Mouse (Mus musculus) heart, adult 2 months (tissue): Measurements from ENCODE around the gene Slc37a2. TPM values are rescaled to one million over a fixed set of nuclear protein-coding genes. Genes with fewer than 3 reads are reported as not detected.

ENCODE experiments used
- DNase-seq, 2 experiments: peaks; one replicate each; pipeline ENCODE4 v3.0.0; 2021
- H3K27ac ChIP-seq: fragments of 200-600 bp; 2 replicates; pipeline ENCODE4 v1.8.1; 2022
- H3K27me3 ChIP-seq: fragments of 200-500 bp; 2 replicates; pipeline ENCODE4 v1.6.1; 2012; ENCODE audit warnings: mild to moderate bottlenecking, low read length, inconsistent platforms, mixed read lengths; ENCODE audit not compliant: control insufficient read depth, insufficient read depth
- H3K36me3 ChIP-seq: fragments of 200-500 bp; 2 replicates; pipeline ENCODE4 v1.6.1; 2012; ENCODE audit warnings: low read length, inconsistent platforms; ENCODE audit not compliant: control insufficient read depth, insufficient read depth
- H3K4me1 ChIP-seq: fragments of 200-500 bp; 2 replicates; pipeline ENCODE4 v1.6.1; 2011; ENCODE audit warnings: low read length; ENCODE audit not compliant: control insufficient read depth, insufficient read depth
- H3K4me3 ChIP-seq: fragments of 200-600 bp; 2 replicates; pipeline ENCODE4 v1.8.1; 2022
- H3K79me2 ChIP-seq: fragments of 200-500 bp; replicated peaks from 2 replicates; pipeline ENCODE4 v1.6.1; 2012; ENCODE audit warnings: mild to moderate bottlenecking, inconsistent platforms, low read length, moderate library complexity, mixed read lengths; ENCODE audit not compliant: control insufficient read depth, insufficient read depth
- H3K9ac ChIP-seq: fragments of 200-500 bp; 2 replicates; pipeline ENCODE4 v1.6.1; 2012; ENCODE audit warnings: low read depth, mild to moderate bottlenecking, control low read depth, inconsistent platforms, low read length, mixed read lengths
- CTCF ChIP-seq: fragments of 200-600 bp; IDR thresholded peaks from 2 replicates; pipeline ENCODE4 v1.8.1; 2022; ENCODE audit warnings: antibody characterized with exemption, mild to moderate bottlenecking, moderate library complexity
- EP300 ChIP-seq: fragments of 200-500 bp; IDR thresholded peaks from 2 replicates; pipeline ENCODE4 v1.6.1; 2011; ENCODE audit warnings: low read depth, low read length, control low read depth; ENCODE audit not compliant: insufficient read depth
- POLR2A ChIP-seq: fragments of 200-500 bp; IDR thresholded peaks from 2 replicates; pipeline ENCODE4 v1.6.1; 2011; ENCODE audit warnings: mild to moderate bottlenecking, low read depth, low read length, control low read depth; ENCODE audit not compliant: insufficient read depth
- WGBS: fragments of 180-500 bp; shearing (Covaris S2); methylation state at CpG from one replicate; pipeline ENCODE4 v1.1.7; 2018; 5-methylcytosine and 5-hydroxymethylcytosine counted together
- intact Hi-C: fragments of 180-260 bp; cut with DNase I; formaldehyde crosslinking; loops from one replicate; pipeline ENCODE4 v1.15.1; 2025
- polyA plus RNA-seq: library from polyadenylated mRNA; depleted of rRNA; stranded (reverse); fragments of >200 nt; gene quantifications from 2 replicates; pipeline ENCODE4 v1.2.3, GENCODE M21; 2012; rRNA removed
- total RNA-seq, 2 experiments: library from RNA; stranded (reverse); gene quantifications; 2 replicates each; pipeline ENCODE4 v1.2.3; 2021

Slc37a2 gene
- total and polyA plus RNA-seq, 3 experiments = 2.9 to 4.1 (median 4.1) TPM

GRCm38 (mm10) chr9:37181596-37181995 is 73.9 kb downstream of the Slc37a2 start:
- DNase-seq = no peak
- Histone ChIP-seq H3K79me2 (no peaks in the 10 kb centered on the region), H3K36me3 (no peaks in the 10 kb centered on the region), H3K27ac (no peak overlapping the region), H3K9ac (no peak overlapping the region), H3K4me3 (no peak overlapping the region), H3K27me3 (no peaks in the 10 kb centered on the region), H3K4me1 (no peaks in the 10 kb centered on the region)
- intact Hi-C loops = no loop called here
- WGBS = 92% methylated on average over 5 of the region's 5 CpGs
- TF ChIP-seq POLR2A (no peak), CTCF (no peak), EP300 (no peak)

- H3K4me3 ChIP-seq = no peak overlapping the region
- intact Hi-C loops = loop anchor here (10.0 kb wide), 1 partner anchor 145 kb away; no protein-coding TSS in a partner anchor
- no peaks in the 10 kb centered on the region for H3K79me2 ChIP-seq
- H3K36me3 ChIP-seq = no peaks in the 10 kb centered on the region
- 0 out of 2 replicates have a peak, but pooled peaks cover 2% of the 10 kb centered on the region for H3K4me1 ChIP-seq
- TF ChIP-seq POLR2A = no peak
- TF ChIP-seq EP300 = no peak
- no peak for TF ChIP-seq CTCF
- WGBS = 92% methylated on average over 4 of the region's 4 CpGs
- DNase-seq = no peak
- no peak overlapping the region for H3K27ac ChIP-seq
- no peak overlapping the region for H3K9ac ChIP-seq
- no peaks in the 10 kb centered on the region for H3K27me3 ChIP-seq
Observed at GRCm38 (mm10) chr9:37179596-37179995, 75.9 kb downstream of the Slc37a2 start.

- Histone ChIP-seq H3K27ac (no peak overlapping the region), H3K79me2 (no peaks in the 10 kb centered on the region), H3K4me1 (0 out of 2 replicates have a peak, but pooled peaks cover 2% of the 10 kb centered on the region), H3K4me3 (no peak overlapping the region), H3K27me3 (no peaks in the 10 kb centered on the region), H3K9ac (no peak overlapping the region), H3K36me3 (no peaks in the 10 kb centered on the region)
- intact Hi-C loops = loop anchor here (10.0 kb wide), 1 partner anchor 146 kb away; no protein-coding TSS in a partner anchor
- 47% methylated on average over 4 of the region's 4 CpGs for WGBS
- TF ChIP-seq EP300 = no peak
- no peak for TF ChIP-seq POLR2A
- no peak for TF ChIP-seq CTCF
- DNase-seq = no peak
Observed at GRCm38 (mm10) chr9:37178911-37179310, 76.6 kb downstream of the Slc37a2 start.

Other genes starting within 250 kb of the Slc37a2 start
- 1 to 10 TPM; 7.8 to 9.0 TPM for gene Pknox2, start 108.3 kb downstream of the Slc37a2 start, total RNA-seq
- 9.9 and 13.5 TPM in 2 replicates for gene Pknox2, start 108.3 kb downstream of the Slc37a2 start, polyA plus RNA-seq
- gene Tmem218, start 47.5 kb downstream of the Slc37a2 start, total RNA-seq = 1 to 10 TPM; 6.6 to 7.1 TPM
- 4.2 and 7.7 TPM in 2 replicates for gene Tmem218, start 47.5 kb downstream of the Slc37a2 start, polyA plus RNA-seq
- gene Ccdc15, start 92.7 kb upstream of the Slc37a2 start, total RNA-seq = 1 to 10 TPM; 1.7 to 2.0 TPM
- gene Ccdc15, start 92.7 kb upstream of the Slc37a2 start, polyA plus RNA-seq = 0.47 and 0.53 TPM in 2 replicates
- not detected for gene Hepacam, start 111.6 kb upstream of the Slc37a2 start, total RNA-seq
- gene Hepacam, start 111.6 kb upstream of the Slc37a2 start, polyA plus RNA-seq = 0.18 and 0.29 TPM in 2 replicates
- 10 to 100 TPM; 27.9 to 31.8 TPM for gene Robo4, start 146.2 kb upstream of the Slc37a2 start, total RNA-seq
- 33.7 and 38.6 TPM in 2 replicates for gene Robo4, start 146.2 kb upstream of the Slc37a2 start, polyA plus RNA-seq
- gene Robo3, start 177.5 kb upstream of the Slc37a2 start, total RNA-seq = not detected
- gene Robo3, start 177.5 kb upstream of the Slc37a2 start, polyA plus RNA-seq = 0.29 TPM in 1 of 2 replicates, not detected in the other
- 1 to 10 TPM; 6.4 to 7.1 TPM for gene Msantd2, start 233.6 kb upstream of the Slc37a2 start, total RNA-seq
- 10.7 and 12.8 TPM in 2 replicates for gene Msantd2, start 233.6 kb upstream of the Slc37a2 start, polyA plus RNA-seq